In genomic region chr5:143902111-143902510, GRCm38 (mm10) we compare ENCODE assay signal across 13 mouse cellular contexts. TPM values are rescaled to one million over a fixed set of nuclear protein-coding genes. Genes with fewer than 3 reads are reported as not detected.
DNase-seq lines count a peak whose midpoint lies in the region; ATAC-seq and TF ChIP-seq lines count a peak whose summit lies in the region.
"Had no signal": no experiment of that assay in that cellular context is flagged by ENCODE, and none has a peak within 500 bp of the region (broad histone marks: within the 10 kb centered on the region; RNA-seq: fewer than 3 reads in every experiment).

No protein-coding gene starts in this region.

- peak; percentile 22 for DNase-seq in urinary bladder, postnatal 14 days (ENCODE audit: low spot score)
- no peak for DNase-seq in urinary bladder, postnatal 10 days (ENCODE audit: low spot score)
- peak; percentile 47 to 52 for DNase-seq in heart, adult 9 months (ENCODE audit: low spot score in 2 of 2)
- no peak for DNase-seq in stomach, postnatal 0 days (ENCODE audit: low spot score)
- DNase-seq in forebrain, embryonic 10.5 days (ENCODE audit: extremely low spot score, low spot score): no peak
- DNase-seq in liver: no peak
- DNase-seq: cerebellum, adult 8-10 months; liver, embryonic 13.5 days; spleen, adult 18-20 months had no signal

- no peak for TF ChIP-seq CTCF in stomach, postnatal 0 days (IDR thresholded peaks at IDR 0.05; ENCODE audit: low read depth)

- H3K4me1 ChIP-seq in hindbrain, embryonic 16.5 days (ENCODE audit: control insufficient read depth, insufficient read depth, low read depth, low read length): no peaks in the 10 kb centered on the region
- no peaks in the 10 kb centered on the region for H3K4me1 ChIP-seq in hindbrain, embryonic 12.5 days
- H3K4me1 ChIP-seq in stomach, postnatal 0 days (replicated peaks; ENCODE audit: control insufficient read depth, insufficient read depth): no peaks in the 10 kb centered on the region
- no peaks in the 10 kb centered on the region for H3K4me1 ChIP-seq in forebrain, embryonic 10.5 days
- H3K4me1 ChIP-seq: intestine, embryonic 15.5 days had no signal

- 66% methylated on average over 3 of the region's 3 CpGs for WGBS in hindbrain, embryonic 16.5 days
- WGBS in hindbrain, embryonic 12.5 days: 86% methylated on average over 3 of the region's 3 CpGs
- 71% methylated on average over 3 of the region's 3 CpGs for WGBS in stomach, postnatal 0 days
- 83% methylated on average over 3 of the region's 3 CpGs for WGBS in forebrain, embryonic 10.5 days

- TF ChIP-seq EP300 in stomach, postnatal 0 days (optimal IDR thresholded peaks at IDR 0.05): no peak

- H3K27ac ChIP-seq in hindbrain, embryonic 16.5 days (ENCODE audit: low read depth, low read length): no peak overlapping the region
- H3K27ac ChIP-seq in hindbrain, embryonic 12.5 days: no peak overlapping the region
- no peak overlapping the region for H3K27ac ChIP-seq in stomach, postnatal 0 days (replicated peaks)
- no peak overlapping the region for H3K27ac ChIP-seq in forebrain, embryonic 10.5 days
- H3K27ac ChIP-seq: heart, embryonic 13.5 days; intestine, embryonic 15.5 days; liver, embryonic 13.5 days had no signal

- H3K4me3 ChIP-seq in hindbrain, embryonic 16.5 days (ENCODE audit: low read length): no peak overlapping the region
- no peak overlapping the region for H3K4me3 ChIP-seq in hindbrain, embryonic 12.5 days
- H3K4me3 ChIP-seq in stomach, postnatal 0 days (ENCODE audit: low read depth, low read length): no peak overlapping the region
- H3K4me3 ChIP-seq in forebrain, embryonic 10.5 days: no peak overlapping the region
- H3K4me3 ChIP-seq: heart, embryonic 13.5 days; intestine, embryonic 15.5 days; liver, embryonic 13.5 days had no signal

- H3K36me3 ChIP-seq in hindbrain, embryonic 16.5 days (ENCODE audit: control insufficient read depth, insufficient read depth, low read length): peaks cover 31% of the 10 kb centered on the region
- H3K36me3 ChIP-seq in hindbrain, embryonic 12.5 days: peaks cover 94% of the 10 kb centered on the region
- peaks cover 35% of the 10 kb centered on the region for H3K36me3 ChIP-seq in stomach, postnatal 0 days (ENCODE audit: control insufficient read depth, insufficient read depth, low read length)
- H3K36me3 ChIP-seq in forebrain, embryonic 10.5 days (replicated peaks): peaks cover 100% of the 10 kb centered on the region

- peak; percentile 58 for ATAC-seq in hindbrain, embryonic 16.5 days
- no peak for ATAC-seq in hindbrain, embryonic 12.5 days (ENCODE audit: low FRiP score)
- ATAC-seq in stomach, postnatal 0 days (ENCODE audit: low FRiP score, low TSS enrichment): 0 out of 2 replicates have a peak, but pooled peaks have one; percentile 21
- ATAC-seq: intestine, embryonic 15.5 days had no signal

- no peaks in the 10 kb centered on the region for H3K27me3 ChIP-seq in hindbrain, embryonic 16.5 days (replicated peaks; ENCODE audit: control insufficient read depth, insufficient read depth, low read length)
- no peaks in the 10 kb centered on the region for H3K27me3 ChIP-seq in hindbrain, embryonic 12.5 days
- no peaks in the 10 kb centered on the region for H3K27me3 ChIP-seq in stomach, postnatal 0 days (ENCODE audit: control insufficient read depth, insufficient read depth, low read length)
- H3K27me3 ChIP-seq in forebrain, embryonic 10.5 days (ENCODE audit: poor library complexity, severe bottlenecking): no peaks in the 10 kb centered on the region
- H3K27me3 ChIP-seq: heart, embryonic 13.5 days; intestine, embryonic 15.5 days; liver, embryonic 13.5 days had no signal

- H3K4me2 ChIP-seq in hindbrain, embryonic 16.5 days (ENCODE audit: low read length): no peak overlapping the region
- H3K4me2 ChIP-seq in hindbrain, embryonic 12.5 days (replicated peaks): no peak overlapping the region
- H3K4me2 ChIP-seq in stomach, postnatal 0 days (replicated peaks; ENCODE audit: low read depth): no peak overlapping the region
- H3K4me2 ChIP-seq: heart, embryonic 13.5 days; intestine, embryonic 15.5 days; liver, embryonic 13.5 days had no signal

- H3K9me3 ChIP-seq in hindbrain, embryonic 16.5 days (ENCODE audit: control insufficient read depth, low read length): no peaks in the 10 kb centered on the region
- H3K9me3 ChIP-seq in hindbrain, embryonic 12.5 days (replicated peaks): no peaks in the 10 kb centered on the region
- H3K9me3 ChIP-seq in stomach, postnatal 0 days (ENCODE audit: control insufficient read depth, low read length): no peaks in the 10 kb centered on the region
- no peaks in the 10 kb centered on the region for H3K9me3 ChIP-seq in forebrain, embryonic 10.5 days
- H3K9me3 ChIP-seq: heart, embryonic 13.5 days; intestine, embryonic 15.5 days; liver, embryonic 13.5 days had no signal

- no peak overlapping the region for H3K9ac ChIP-seq in hindbrain, embryonic 16.5 days (ENCODE audit: low read depth, low read length)
- no peak overlapping the region for H3K9ac ChIP-seq in hindbrain, embryonic 12.5 days
- H3K9ac ChIP-seq in stomach, postnatal 0 days (ENCODE audit: low read length): no peak overlapping the region
- H3K9ac ChIP-seq: heart, embryonic 13.5 days; intestine, embryonic 15.5 days; liver, embryonic 13.5 days had no signal

RNA-seq across cellular contexts. Expression of gene Ankrd61, which starts 4.6 kb away (rescaled TPM):
- polyA plus RNA-seq in hindbrain, embryonic 16.5 days (2015; fragmentation: Nextera tagmentation; extraction: Ambion mirVana): 0.22 and 0.41 TPM in 2 replicates
- polyA plus RNA-seq in hindbrain, embryonic 12.5 days (2016; fragmentation: Nextera tagmentation; extraction: Ambion mirVana): 0.39 and 0.47 TPM in 2 replicates
- 0.08 TPM in 1 of 2 replicates, not detected in the other for polyA plus RNA-seq in stomach, postnatal 0 days (2015; fragmentation: Nextera tagmentation; extraction: Ambion mirVana)
- 0.31 and 0.36 TPM in 2 replicates for polyA plus RNA-seq in forebrain, embryonic 10.5 days (2016; fragmentation: Nextera tagmentation; extraction: Ambion mirVana)

RNA-seq across cellular contexts. Expression of gene Aimp2, which starts 7.5 kb away (rescaled TPM):
- polyA plus RNA-seq in hindbrain, embryonic 16.5 days (2015; fragmentation: Nextera tagmentation; extraction: Ambion mirVana): 92.4 and 94.6 TPM in 2 replicates
- polyA plus RNA-seq in hindbrain, embryonic 12.5 days (2016; fragmentation: Nextera tagmentation; extraction: Ambion mirVana): 72.7 and 81.4 TPM in 2 replicates
- 65.6 and 69.4 TPM in 2 replicates for polyA plus RNA-seq in stomach, postnatal 0 days (2015; fragmentation: Nextera tagmentation; extraction: Ambion mirVana)
- 141 TPM in 2 replicates for polyA plus RNA-seq in forebrain, embryonic 10.5 days (2016; fragmentation: Nextera tagmentation; extraction: Ambion mirVana)

RNA-seq across cellular contexts. Expression of gene Pms2, which starts 7.7 kb away (rescaled TPM):
- 24.0 and 25.9 TPM in 2 replicates for polyA plus RNA-seq in hindbrain, embryonic 16.5 days (2015; fragmentation: Nextera tagmentation; extraction: Ambion mirVana)
- 27.1 and 30.2 TPM in 2 replicates for polyA plus RNA-seq in hindbrain, embryonic 12.5 days (2016; fragmentation: Nextera tagmentation; extraction: Ambion mirVana)
- 8.0 and 8.9 TPM in 2 replicates for polyA plus RNA-seq in stomach, postnatal 0 days (2015; fragmentation: Nextera tagmentation; extraction: Ambion mirVana)
- 40.8 and 41.5 TPM in 2 replicates for polyA plus RNA-seq in forebrain, embryonic 10.5 days (2016; fragmentation: Nextera tagmentation; extraction: Ambion mirVana)

RNA-seq across cellular contexts. Expression of gene Gm42421, which starts 25.9 kb away (rescaled TPM):
- 1.9 and 2.3 TPM in 2 replicates for polyA plus RNA-seq in hindbrain, embryonic 16.5 days (2015; fragmentation: Nextera tagmentation; extraction: Ambion mirVana)
- polyA plus RNA-seq in hindbrain, embryonic 12.5 days (2016; fragmentation: Nextera tagmentation; extraction: Ambion mirVana): 1.2 and 1.9 TPM in 2 replicates
- polyA plus RNA-seq in stomach, postnatal 0 days (2015; fragmentation: Nextera tagmentation; extraction: Ambion mirVana): 0.28 TPM in 1 of 2 replicates, not detected in the other
- 0.44 and 0.61 TPM in 2 replicates for polyA plus RNA-seq in forebrain, embryonic 10.5 days (2016; fragmentation: Nextera tagmentation; extraction: Ambion mirVana)
- polyA plus RNA-seq: liver, embryonic 13.5 days had no signal

RNA-seq across cellular contexts. Expression of gene Rsph10b, which starts 30.7 kb away (rescaled TPM):
- 5.4 and 6.2 TPM in 2 replicates for polyA plus RNA-seq in hindbrain, embryonic 16.5 days (2015; fragmentation: Nextera tagmentation; extraction: Ambion mirVana)
- polyA plus RNA-seq in hindbrain, embryonic 12.5 days (2016; fragmentation: Nextera tagmentation; extraction: Ambion mirVana): 2.4 and 2.6 TPM in 2 replicates
- 0.19 and 0.27 TPM in 2 replicates for polyA plus RNA-seq in stomach, postnatal 0 days (2015; fragmentation: Nextera tagmentation; extraction: Ambion mirVana)
- polyA plus RNA-seq in forebrain, embryonic 10.5 days (2016; fragmentation: Nextera tagmentation; extraction: Ambion mirVana): 0.43 and 0.64 TPM in 2 replicates

Comparison
In these comparisons a context has a peak if more than half of its experiments do, and no peak if none do; other contexts are left out.
1. DNase-seq: peak in urinary bladder, postnatal 14 days (single experiment) and heart, adult 9 months (2 of 2); none in urinary bladder, postnatal 10 days (single experiment), stomach, postnatal 0 days (single experiment), forebrain, embryonic 10.5 days (single experiment) and liver (single experiment).